ENCODE assay signal across 17 mouse cellular contexts in the genomic region with DNA sequence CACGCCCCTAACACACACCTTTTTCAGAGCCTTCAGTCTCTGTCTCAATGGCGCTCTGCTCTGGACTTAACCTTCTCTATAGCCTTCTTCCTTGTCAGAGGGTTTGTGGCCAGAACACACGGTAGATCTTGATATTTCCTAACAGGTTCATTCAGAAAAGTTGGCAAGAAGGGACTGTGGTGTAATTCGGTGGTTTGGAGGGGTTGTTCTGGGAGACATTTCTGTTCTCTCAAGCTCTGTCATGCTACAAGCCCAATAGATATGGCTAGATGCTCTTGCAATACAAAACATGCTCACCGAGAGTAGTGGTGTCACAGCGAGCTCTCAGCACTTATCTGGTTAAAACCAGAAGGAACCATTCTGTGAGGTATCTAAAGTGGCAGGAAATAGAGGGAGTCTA. TPM values are rescaled to one million over a fixed set of nuclear protein-coding genes. Genes with fewer than 3 reads are reported as not detected.
DNase-seq lines count a peak whose midpoint lies in the region; ATAC-seq and TF ChIP-seq lines count a peak whose summit lies in the region.
"Had no signal": no experiment of that assay in that cellular context is flagged by ENCODE, and none has a peak within 500 bp of the region (broad histone marks: within the 10 kb centered on the region; RNA-seq: fewer than 3 reads in every experiment).

No protein-coding gene starts in this region.

- no peak overlapping the region for H3K4me3 ChIP-seq in intestine, embryonic 14.5 days (ENCODE audit: low read depth, low read length)
- no peak overlapping the region for H3K4me3 ChIP-seq in intestine, postnatal 0 days (ENCODE audit: low read depth, low read length)
- H3K4me3 ChIP-seq in spleen, adult 2 months (ENCODE audit: extremely low read depth, insufficient read depth, insufficient read length), result no peak overlapping the region
- H3K4me3 ChIP-seq: erythroblast, embryonic 14.5 days; hindbrain, embryonic 10.5 days had no signal

- WGBS in intestine, embryonic 14.5 days, result 64% methylated on average over 6 of the region's 6 CpGs
- 72% methylated on average over 6 of the region's 6 CpGs for WGBS in intestine, postnatal 0 days
- 54% methylated on average over 6 of the region's 6 CpGs for WGBS in spleen, adult 2 months

- no peak overlapping the region for H3K9ac ChIP-seq in intestine, embryonic 14.5 days (ENCODE audit: low read length)
- H3K9ac ChIP-seq in intestine, postnatal 0 days (ENCODE audit: low read depth, low read length), result no peak overlapping the region
- H3K9ac ChIP-seq: lung, embryonic 14.5 days had no signal

- 0 out of 2 replicates have a peak overlapping the region, but pooled peaks have one; percentile 73 for H3K27ac ChIP-seq in intestine, embryonic 14.5 days (ENCODE audit: low read depth)
- no peak overlapping the region for H3K27ac ChIP-seq in intestine, postnatal 0 days (ENCODE audit: low read depth, low read length)
- peak overlapping the region; percentile 37; the same call in 1 of the 2 replicates for H3K27ac ChIP-seq in spleen, adult 2 months (ENCODE audit: insufficient read depth, low read length)

- H3K36me3 ChIP-seq in intestine, embryonic 14.5 days (ENCODE audit: control insufficient read depth, insufficient read depth, low read length), result no peaks in the 10 kb centered on the region
- H3K36me3 ChIP-seq in intestine, postnatal 0 days (ENCODE audit: control insufficient read depth, insufficient read depth), result no peaks in the 10 kb centered on the region
- no peaks in the 10 kb centered on the region for H3K36me3 ChIP-seq in spleen, adult 2 months (ENCODE audit: control insufficient read depth, insufficient read depth, low read length)
- H3K36me3 ChIP-seq: hindbrain, embryonic 10.5 days had no signal

- no peak overlapping the region for H3K4me2 ChIP-seq in intestine, embryonic 14.5 days (ENCODE audit: low read length)
- H3K4me2 ChIP-seq in intestine, postnatal 0 days (replicated peaks; ENCODE audit: low read depth), result no peak overlapping the region
- H3K4me2 ChIP-seq: lung, embryonic 14.5 days had no signal

- peaks cover 49% of the 10 kb centered on the region for H3K4me1 ChIP-seq in intestine, embryonic 14.5 days (replicated peaks; ENCODE audit: control insufficient read depth, insufficient read depth, low read length)
- peaks cover 3% of the 10 kb centered on the region; the same call in 1 of the 2 replicates for H3K4me1 ChIP-seq in intestine, postnatal 0 days (replicated peaks; ENCODE audit: control insufficient read depth, insufficient read depth, low read length)
- H3K4me1 ChIP-seq in spleen, adult 2 months (ENCODE audit: control insufficient read depth, insufficient read depth, insufficient read length), result peaks cover 19% of the 10 kb centered on the region

- ATAC-seq in CD4-positive, CD25-positive, alpha-beta regulatory T cell, adult 4 months, result no peak
- 0 out of 2 replicates have a peak, but pooled peaks have one; percentile 12 for ATAC-seq in intestine, embryonic 14.5 days (replicated peaks; ENCODE audit: low FRiP score, low TSS enrichment, low read depth)
- no peak for ATAC-seq in intestine, postnatal 0 days
- peak; percentile 74 for ATAC-seq in megakaryocyte progenitor cell, adult 5-6 weeks (replicated peaks; ENCODE audit: poor library complexity)

- H3K27me3 ChIP-seq in intestine, embryonic 14.5 days (replicated peaks; ENCODE audit: control insufficient read depth, insufficient read depth, low read length), result no peaks in the 10 kb centered on the region
- H3K27me3 ChIP-seq in intestine, postnatal 0 days (replicated peaks; ENCODE audit: control insufficient read depth, insufficient read depth, low read length), result no peaks in the 10 kb centered on the region
- no peaks in the 10 kb centered on the region for H3K27me3 ChIP-seq in spleen, adult 2 months (ENCODE audit: control insufficient read depth, insufficient read depth, low read length)

- no peak for TF ChIP-seq POLR2A in spleen, adult 2 months (IDR thresholded peaks at IDR 0.05; ENCODE audit: low read depth, low read length)

- TF ChIP-seq CTCF in intestine, postnatal 0 days (IDR thresholded peaks at IDR 0.05; ENCODE audit: low read depth), result no peak
- no peak for TF ChIP-seq CTCF in spleen, adult 2 months (IDR thresholded peaks at IDR 0.05; ENCODE audit: extremely low read depth, insufficient read depth, insufficient read length, insufficient replicate concordance)

- H3K9me3 ChIP-seq in intestine, embryonic 14.5 days (ENCODE audit: control insufficient read depth, low read length), result no peaks in the 10 kb centered on the region
- no peaks in the 10 kb centered on the region for H3K9me3 ChIP-seq in intestine, postnatal 0 days (ENCODE audit: control insufficient read depth)
- H3K9me3 ChIP-seq: hindbrain, embryonic 10.5 days had no signal

- DNase-seq in CD4-positive, CD25-positive, alpha-beta regulatory T cell, adult 2 months (ENCODE audit: low read depth, low spot score), result peak; percentile 26
- DNase-seq in intestine, embryonic 14.5 days (ENCODE audit: low spot score), result no peak
- DNase-seq in spleen, adult 2 months (ENCODE audit: low read depth in 1 of 2, low spot score in 2 of 2), result no peak
- DNase-seq in spleen, adult 12 weeks (ENCODE audit: low spot score), result no peak
- DNase-seq in gastrocnemius, adult 8-10 months (ENCODE audit: low spot score in 2 of 2), result no peak
- DNase-seq: cerebellum, postnatal 10 days; gastrocnemius, postnatal 10 days; layer of hippocampus, postnatal 36 days; left cerebral cortex, postnatal 4 days; retina, postnatal 1 day; thymus, postnatal 25 days had no signal

RNA-seq across cellular contexts. Expression of a gene that starts 51.2 kb away (rescaled TPM):
- 10 to 100 TPM; 21.5 to 23.6 TPM for polyA plus RNA-seq in CD4-positive, CD25-positive, alpha-beta regulatory T cell, adult 4 months (2017; shearing (Covaris generic))
- 6.7 and 8.4 TPM in 2 replicates for polyA plus RNA-seq in intestine, embryonic 14.5 days (2014; fragmentation: Nextera tagmentation; extraction: Ambion mirVana)
- polyA plus RNA-seq in intestine, postnatal 0 days (2015; fragmentation: Nextera tagmentation; extraction: Ambion mirVana), result 1.1 and 1.4 TPM in 2 replicates
- polyA plus RNA-seq in spleen, adult 2 months (2012; rRNA removed), result 14.1 and 16.5 TPM in 2 replicates
- total RNA-seq in megakaryocyte progenitor cell, adult 5-6 weeks (2015), result 3.1 and 3.8 TPM in 2 replicates
- 0.37 and 0.61 TPM in 2 replicates for total RNA-seq in megakaryocyte progenitor cell, adult 5-6 weeks (2017)
- 1 to 10 TPM in 3 of 4 experiments, under 1 TPM in 1; 0.96 to 3.2 (median 2.4) TPM for total RNA-seq in gastrocnemius, adult 8-10 months (2022)

Comparison
In these comparisons a context has a peak if more than half of its experiments do, and no peak if none do; other contexts are left out.
1. ATAC-seq: peak in intestine, embryonic 14.5 days (single experiment) and megakaryocyte progenitor cell, adult 5-6 weeks (single experiment); none in CD4-positive, CD25-positive, alpha-beta regulatory T cell, adult 4 months (single experiment) and intestine, postnatal 0 days (single experiment).